Mouse (Mus musculus): Measurements from ENCODE around the gene Ttc23. TPM values are rescaled to one million over a fixed set of nuclear protein-coding genes. Genes with fewer than 3 reads are reported as not detected.

Ttc23 gene
- total and polyA plus RNA-seq, 3 experiments: 0.89 to 2.5 (median 0.93) TPM

- no peak overlapping the region for H3K4me3 ChIP-seq (replicated peaks in 1 of 3; ENCODE audit: low read depth in 2 of 3, low read length in 2 of 3, poor library complexity in 1 of 3)
- peaks cover 66% of the 10 kb centered on the region for H3K27me3 ChIP-seq (replicated peaks)
- no peak for TF ChIP-seq MXI1 (IDR thresholded peaks at IDR 0.05; ENCODE audit: low read depth, low read length)
- no peak for TF ChIP-seq CHD1 (IDR thresholded peaks at IDR 0.05; ENCODE audit: low read depth, low read length)
- no peak for TF ChIP-seq E2F4 (IDR thresholded peaks at IDR 0.05; ENCODE audit: insufficient replicate concordance, low read depth, low read length)
- no peak for TF ChIP-seq UBTF (IDR thresholded peaks at IDR 0.05; ENCODE audit: low read depth, low read length)
- TF ChIP-seq HCFC1 (IDR thresholded peaks at IDR 0.05; ENCODE audit: low read depth, low read length): no peak
- TF ChIP-seq CHD2 (IDR thresholded peaks at IDR 0.05; ENCODE audit: low read length): no peak
- H3K4me1 ChIP-seq (ENCODE audit: control insufficient read depth in 1 of 2, insufficient read depth in 2 of 2): no peaks in the 10 kb centered on the region
- H3K27ac ChIP-seq (ENCODE audit: insufficient read depth, low read depth): no peak overlapping the region
- dilution Hi-C loops (cut with MboI; ENCODE audit: extremely low pct_ligation_motif_present, extremely low pct_unique_long_range_greater_than_20kb, low sequenced_read_pairs) (no loop called here), in situ Hi-C loops (cut with MboI; ENCODE audit: low pct_ligation_motif_present, low pct_unique_long_range_greater_than_20kb, low sequenced_read_pairs) (no loop called here)
- no peak for DNase-seq (ENCODE audit: extremely low read depth)
- H3K9me3 ChIP-seq (replicated peaks; ENCODE audit: low read length): peaks cover 7% of the 10 kb centered on the region
- H3K36me3 ChIP-seq (replicated peaks in 1 of 2; ENCODE audit: control insufficient read depth in 1 of 2, insufficient read depth in 1 of 2, low read length in 1 of 2): no peaks in the 10 kb centered on the region
- H3K79me2 ChIP-seq (replicated peaks; ENCODE audit: control insufficient read depth, extremely low read depth, insufficient read depth, poor library complexity, severe bottlenecking): no peaks in the 10 kb centered on the region
- no peak overlapping the region for H3K4me2 ChIP-seq (ENCODE audit: insufficient read depth, low read depth, poor library complexity, severe bottlenecking)
- no peak overlapping the region for H3K9ac ChIP-seq (ENCODE audit: insufficient read depth, low read depth)
These were observed 93.6 kb downstream of the Ttc23 start for GRCm38 (mm10) chr7:67740796-67741195.

GRCm38 (mm10) chr7:67741706-67742105, 94.5 kb downstream of the Ttc23 start:
- Histone ChIP-seq H3K9ac (ENCODE audit: insufficient read depth, low read depth) (no peak overlapping the region), H3K9me3 (replicated peaks; ENCODE audit: low read length) (peaks cover 7% of the 10 kb centered on the region), H3K4me2 (ENCODE audit: insufficient read depth, low read depth, poor library complexity, severe bottlenecking) (no peak overlapping the region), H3K4me3 (replicated peaks in 1 of 3; ENCODE audit: low read depth in 2 of 3, low read length in 2 of 3, poor library complexity in 1 of 3) (no peak overlapping the region), H3K27me3 (replicated peaks) (peaks cover 64% of the 10 kb centered on the region), H3K79me2 (replicated peaks; ENCODE audit: control insufficient read depth, extremely low read depth, insufficient read depth, poor library complexity, severe bottlenecking) (no peaks in the 10 kb centered on the region), H3K27ac (ENCODE audit: insufficient read depth, low read depth) (no peak overlapping the region), H3K4me1 (ENCODE audit: control insufficient read depth in 1 of 2, insufficient read depth in 2 of 2) (no peaks in the 10 kb centered on the region), H3K36me3 (replicated peaks in 1 of 2; ENCODE audit: control insufficient read depth in 1 of 2, insufficient read depth in 1 of 2, low read length in 1 of 2) (no peaks in the 10 kb centered on the region)
- in situ Hi-C loops (cut with MboI; ENCODE audit: low pct_ligation_motif_present, low pct_unique_long_range_greater_than_20kb, low sequenced_read_pairs) (no loop called here), dilution Hi-C loops (cut with MboI; ENCODE audit: extremely low pct_ligation_motif_present, extremely low pct_unique_long_range_greater_than_20kb, low sequenced_read_pairs) (no loop called here)
- TF ChIP-seq TBP (conservative IDR thresholded peaks at IDR 0.05; ENCODE audit: low read depth, low read length) (no peak), RAD21 (IDR thresholded peaks at IDR 0.05; ENCODE audit: low read depth, low read length) (no peak), POLR2A (IDR thresholded peaks at IDR 0.05; ENCODE audit: low read depth, low read length) (no peak), MYC (IDR thresholded peaks at IDR 0.05; ENCODE audit: low read depth, low read length) (no peak), GABPA (IDR thresholded peaks at IDR 0.05; ENCODE audit: insufficient replicate concordance, low read depth, low read length) (no peak), EP300 (IDR thresholded peaks at IDR 0.05; ENCODE audit: low read length) (no peak), MAX (IDR thresholded peaks at IDR 0.05; ENCODE audit: low read length) (no peak), CHD1 (IDR thresholded peaks at IDR 0.05; ENCODE audit: low read depth, low read length) (no peak), TCF12 (IDR thresholded peaks at IDR 0.05; ENCODE audit: low read depth, low read length) (no peak)
- DNase-seq (ENCODE audit: extremely low read depth): no peak

GRCm38 (mm10) chr7:67747731-67748305, 100.6 kb downstream of the Ttc23 start:
- Histone ChIP-seq H3K9ac (ENCODE audit: insufficient read depth, low read depth) (no peak overlapping the region), H3K36me3 (replicated peaks in 1 of 2; ENCODE audit: control insufficient read depth in 1 of 2, insufficient read depth in 1 of 2, low read length in 1 of 2) (no peaks in the 10 kb centered on the region), H3K9me3 (replicated peaks; ENCODE audit: low read length) (peaks cover 7% of the 10 kb centered on the region), H3K4me1 (ENCODE audit: control insufficient read depth in 1 of 2, insufficient read depth in 2 of 2) (no peaks in the 10 kb centered on the region), H3K79me2 (replicated peaks; ENCODE audit: control insufficient read depth, extremely low read depth, insufficient read depth, poor library complexity, severe bottlenecking) (no peaks in the 10 kb centered on the region), H3K4me3 (replicated peaks in 1 of 3; ENCODE audit: low read depth in 2 of 3, low read length in 2 of 3, poor library complexity in 1 of 3) (no peak overlapping the region), H3K27me3 (replicated peaks) (peaks cover 67% of the 10 kb centered on the region), H3K27ac (ENCODE audit: insufficient read depth, low read depth) (no peak overlapping the region), H3K4me2 (ENCODE audit: insufficient read depth, low read depth, poor library complexity, severe bottlenecking) (no peak overlapping the region)
- in situ Hi-C loops (cut with MboI; ENCODE audit: low pct_ligation_motif_present, low pct_unique_long_range_greater_than_20kb, low sequenced_read_pairs) (no loop called here), dilution Hi-C loops (cut with MboI; ENCODE audit: extremely low pct_ligation_motif_present, extremely low pct_unique_long_range_greater_than_20kb, low sequenced_read_pairs) (no loop called here)
- DNase-seq (ENCODE audit: extremely low read depth): no peak
- TF ChIP-seq POLR2AphosphoS2 (IDR thresholded peaks at IDR 0.05; ENCODE audit: low read depth, low read length) (no peak), MEF2A (IDR thresholded peaks at IDR 0.05; ENCODE audit: borderline replicate concordance, low read depth, low read length) (no peak), PAX5 (IDR thresholded peaks at IDR 0.05; ENCODE audit: low read length) (no peak), CHD2 (IDR thresholded peaks at IDR 0.05; ENCODE audit: low read length) (no peak), TCF12 (IDR thresholded peaks at IDR 0.05; ENCODE audit: low read depth, low read length) (no peak), MAZ (IDR thresholded peaks at IDR 0.05; ENCODE audit: low read depth, low read length) (no peak), HCFC1 (IDR thresholded peaks at IDR 0.05; ENCODE audit: low read depth, low read length) (no peak), ELF1 (IDR thresholded peaks at IDR 0.05; ENCODE audit: low read depth, low read length) (no peak), JUND (conservative IDR thresholded peaks at IDR 0.05; ENCODE audit: low read depth, low read length) (no peak), RCOR1 (conservative IDR thresholded peaks at IDR 0.05; ENCODE audit: low read depth, low read length) (no peak), MAX (IDR thresholded peaks at IDR 0.05; ENCODE audit: low read length) (no peak), MAFK (IDR thresholded peaks at IDR 0.05; ENCODE audit: insufficient replicate concordance, low read length) (no peak), RAD21 (IDR thresholded peaks at IDR 0.05; ENCODE audit: low read depth, low read length) (no peak), POLR2A (IDR thresholded peaks at IDR 0.05; ENCODE audit: low read depth, low read length) (no peak), SIN3A (IDR thresholded peaks at IDR 0.05; ENCODE audit: low read length) (no peak), EP300 (IDR thresholded peaks at IDR 0.05; ENCODE audit: low read length) (no peak), ZC3H11A (IDR thresholded peaks at IDR 0.05; ENCODE audit: low read depth, low read length) (no peak), MYC (IDR thresholded peaks at IDR 0.05; ENCODE audit: low read depth, low read length) (no peak), ZMIZ1 (IDR thresholded peaks at IDR 0.05; ENCODE audit: low read depth, low read length) (no peak)

Measured in CH12.LX (cell line).